Mouse (Mus musculus): ENCODE results near the gene Susd3.

- TF ChIP-seq CTCF (IDR thresholded peaks at IDR 0.05; ENCODE audit: extremely low read depth, insufficient read depth, low read length) (no peak), POLR2A (IDR thresholded peaks at IDR 0.05; ENCODE audit: extremely low read depth, insufficient read depth, low read length) (no peak)
These were observed 65.3 kb downstream of the Susd3 start for GRCm38 (mm10) chr13:49183161-49183560.

All from cortical plate, adult 2 months (tissue).